Mouse (Mus musculus): ENCODE data around the gene Gm14326. TPM values are rescaled to one million over a fixed set of nuclear protein-coding genes. Genes with fewer than 3 reads are reported as not detected.

Gm14326 gene
- 43.9 and 62.2 TPM in 2 replicates for polyA plus RNA-seq (2021; fragmentation: Nextera tagmentation)
- long read RNA-seq, experiment 1, transcript Gm14326-202 (5 exons, 1,807 nt): minor isoform, 36 of 271 reads
- long read RNA-seq, experiment 1, transcript Gm14326-201 (4 exons, 767 nt): major isoform, 180 of 271 reads
- long read RNA-seq, experiment 1, partial matches to known transcripts: 12 of 271 reads
- long read RNA-seq, experiment 1, other reads (novel, unspliced or antisense): 42 of 271 reads
- long read RNA-seq, experiment 2, transcript Gm14326-201 (4 exons, 767 nt): major isoform, 51 of 64 reads
- long read RNA-seq, experiment 2, partial matches to known transcripts: 0 of 64 reads
- long read RNA-seq, experiment 2, other reads (novel, unspliced or antisense): 9 of 64 reads

DNA sequence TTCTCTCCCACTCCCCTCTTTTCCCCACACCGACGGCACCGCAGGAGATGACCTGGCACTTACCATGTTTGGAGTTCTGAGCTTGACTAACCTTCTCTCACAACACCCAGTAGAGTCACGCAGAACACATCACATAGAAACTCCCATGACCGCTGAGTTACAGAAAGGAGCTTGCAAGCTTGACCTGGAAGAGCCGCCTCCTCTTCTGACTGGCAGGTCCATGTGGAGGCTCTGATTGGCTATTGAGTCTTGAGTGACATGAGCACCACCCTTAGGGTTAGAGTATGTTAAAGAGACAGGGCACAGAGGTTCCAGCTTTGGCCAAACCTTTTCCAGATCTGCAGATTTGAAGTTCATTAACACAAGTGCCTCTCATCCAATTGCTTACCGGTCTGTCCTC, at the start of gene Gm14326:
TSS of gene Gm14326 (minus strand) at position 153 of the 400 bp plus-strand sequence.

DNA sequence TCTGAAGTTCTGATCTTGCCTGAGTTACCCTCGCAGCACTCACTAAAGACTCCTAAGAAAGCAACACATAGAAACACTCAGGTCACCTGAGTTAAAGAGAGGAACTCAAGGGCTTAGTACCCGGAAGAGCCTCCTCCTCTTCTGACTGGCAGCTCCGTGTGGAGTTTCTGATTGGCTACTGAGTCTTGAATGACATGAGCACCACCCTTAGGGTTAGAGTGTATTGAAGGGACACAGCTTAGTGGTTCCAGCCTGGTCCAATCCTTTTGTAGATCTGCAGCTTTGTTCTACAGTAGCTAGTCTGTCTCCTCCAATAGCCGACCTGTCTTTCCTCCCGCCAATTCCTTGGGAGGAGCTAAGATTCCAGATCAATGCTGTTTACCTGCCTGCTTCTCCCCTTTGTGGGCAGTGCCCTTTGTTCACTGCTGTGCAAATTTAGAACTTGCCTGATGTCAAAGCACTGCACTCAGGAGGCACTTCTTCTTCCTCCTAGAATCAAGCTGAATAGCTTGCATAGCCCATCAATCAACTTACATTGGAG, 31.5 kb downstream of the Gm14326 start, which contains the start of gene Zfp972:
TSS of gene Zfp972 (minus strand) at position 51 of the 541 bp plus-strand sequence.

DNA sequence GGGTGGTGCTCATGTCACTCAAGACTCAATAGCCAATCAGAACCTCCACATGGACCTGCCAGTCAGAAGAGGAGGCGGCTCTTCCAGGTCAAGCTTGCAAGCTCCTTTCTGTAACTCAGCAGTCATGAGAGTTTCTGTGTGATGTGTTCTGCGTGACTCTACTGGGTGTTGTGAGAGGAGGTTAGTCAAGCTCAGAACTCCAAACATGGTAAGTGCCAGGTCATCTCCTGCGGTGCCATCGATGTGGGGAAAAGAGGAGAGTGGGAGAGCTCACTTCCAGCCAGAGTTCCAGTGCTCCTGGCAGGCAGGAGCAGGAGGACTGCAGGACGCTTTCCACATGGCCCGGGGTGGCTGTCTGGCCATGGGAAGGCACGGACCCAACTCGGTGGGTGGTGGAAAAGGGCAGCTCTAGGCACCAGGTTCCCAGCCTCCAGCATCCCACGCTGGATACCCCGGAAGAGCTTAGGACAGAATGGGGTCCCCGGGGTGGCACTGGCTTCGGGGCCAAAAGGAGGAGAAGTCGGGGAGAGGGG, 60.0 kb downstream of the Gm14326 start, which contains the start of gene Gm14327:
TSS of gene Gm14327 (plus strand) at position 51 of the 533 bp plus-strand sequence.

Other genes with a start within 250 kb of the Gm14326 start
- gene Gm14322, start 198.0 kb downstream of the Gm14326 start, polyA plus RNA-seq (2021; fragmentation: Nextera tagmentation): 8.7 and 9.6 TPM in 2 replicates
- 52.6 and 53.3 TPM in 2 replicates for gene Gm14325, start 117.0 kb downstream of the Gm14326 start, polyA plus RNA-seq (2021; fragmentation: Nextera tagmentation)
- 6.6 and 10.2 TPM in 2 replicates for gene Gm14327, start 60.2 kb downstream of the Gm14326 start, polyA plus RNA-seq (2021; fragmentation: Nextera tagmentation)
- 0.41 TPM in 1 of 2 replicates, not detected in the other for gene Zfp972, start 31.7 kb downstream of the Gm14326 start, polyA plus RNA-seq (2021; fragmentation: Nextera tagmentation)
- gene Zfp971, start 66.0 kb upstream of the Gm14326 start, polyA plus RNA-seq (2021; fragmentation: Nextera tagmentation): 14.0 and 16.0 TPM in 2 replicates
- gene Zfp931, start 121.2 kb upstream of the Gm14326 start, polyA plus RNA-seq (2021; fragmentation: Nextera tagmentation): 27.4 and 36.8 TPM in 2 replicates
- gene Phactr3, start 161.7 kb upstream of the Gm14326 start, polyA plus RNA-seq (2021; fragmentation: Nextera tagmentation): 43.8 and 52.4 TPM in 2 replicates